In genomic region chr10:122678541-122679436, GRCm38 (mm10) we compare ENCODE assay signal across 8 mouse cellular contexts. TPM values are rescaled to one million over a fixed set of nuclear protein-coding genes. Genes with fewer than 3 reads are reported as not detected.
DNase-seq lines count a peak whose midpoint lies in the region; ATAC-seq lines count a peak whose summit lies in the region.

Gene Ppm1h, plus strand, starts transcription at chr10:122678762.

- WGBS in forebrain, embryonic 10.5 days, result under 1% methylated on average over 84 of the region's 94 CpGs
- under 1% methylated on average over 78 of the region's 94 CpGs for WGBS in heart, embryonic 14.5 days
- WGBS in liver, embryonic 12.5 days (ENCODE audit: insufficient replicate concordance), result under 1% methylated on average over 85 of the region's 94 CpGs

- no peak for ATAC-seq in erythroblast, adult 5-6 weeks (replicated peaks; ENCODE audit: low FRiP score, poor library complexity, severe bottlenecking)
- peak; percentile 83 for ATAC-seq in heart, embryonic 14.5 days (ENCODE audit: insufficient number of reproducible peaks, insufficient read depth, low FRiP score, low read depth)
- ATAC-seq in liver, embryonic 12.5 days, result peak; percentile 67

- peak within 1 kb of the TSS; percentile 78 for H3K9ac ChIP-seq in heart, embryonic 14.5 days (ENCODE audit: low read length)
- peak within 1 kb of the TSS; percentile 58 for H3K9ac ChIP-seq in liver, embryonic 12.5 days

- peak within 1 kb of the TSS; percentile 52 for H3K4me3 ChIP-seq in erythroblast, embryonic 14.5 days (replicated peaks)
- H3K4me3 ChIP-seq in forebrain, embryonic 10.5 days, result peak within 1 kb of the TSS; percentile 81
- peak within 1 kb of the TSS; percentile 70 to 92 for H3K4me3 ChIP-seq in heart, embryonic 14.5 days (ENCODE audit: control insufficient read depth in 1 of 2, insufficient read depth in 1 of 2, low read depth in 1 of 2, low read length in 2 of 2)
- H3K4me3 ChIP-seq in liver, embryonic 12.5 days, result peak within 1 kb of the TSS; percentile 63

- H3K4me2 ChIP-seq in heart, embryonic 14.5 days (ENCODE audit: low read length), result peak within 1 kb of the TSS; percentile 100
- H3K4me2 ChIP-seq in liver, embryonic 12.5 days, result peak within 1 kb of the TSS; percentile 75

- peak within 1 kb of the TSS; percentile 91 for H3K27ac ChIP-seq in forebrain, embryonic 10.5 days
- peak within 1 kb of the TSS; percentile 30 to 55; a peak in 2 of 4 replicates for H3K27ac ChIP-seq in heart, embryonic 14.5 days (replicated peaks in 1 of 2; ENCODE audit: control insufficient read depth in 1 of 2, insufficient read depth in 1 of 2, low read depth in 2 of 2, low read length in 2 of 2)
- no peak within 1 kb of the TSS for H3K27ac ChIP-seq in liver, embryonic 12.5 days

- peak; percentile 71 for DNase-seq in forebrain, embryonic 10.5 days (ENCODE audit: extremely low spot score, low spot score)
- peak; percentile 89 for DNase-seq in kidney, postnatal 10 days
- peak; percentile 83 for DNase-seq in naive thymus-derived CD4-positive, alpha-beta T cell, adult 2 months (ENCODE audit: low read depth)
- DNase-seq in splenic B cell, adult 2 months (ENCODE audit: low read depth, low spot score), result peak; percentile 35

- H3K9me3 ChIP-seq in erythroblast, embryonic 14.5 days (ENCODE audit: control insufficient read depth, low read length), result no peaks in the 10 kb centered on the region
- no peaks in the 10 kb centered on the region for H3K9me3 ChIP-seq in forebrain, embryonic 10.5 days
- no peaks in the 10 kb centered on the region for H3K9me3 ChIP-seq in heart, embryonic 14.5 days (ENCODE audit: control insufficient read depth, low read length)
- no peaks in the 10 kb centered on the region for H3K9me3 ChIP-seq in liver, embryonic 12.5 days (replicated peaks)

- no peaks in the 10 kb centered on the region for H3K4me1 ChIP-seq in erythroblast, embryonic 14.5 days (ENCODE audit: control insufficient read depth)
- peaks cover 29% of the 10 kb centered on the region for H3K4me1 ChIP-seq in forebrain, embryonic 10.5 days
- H3K4me1 ChIP-seq in heart, embryonic 14.5 days (ENCODE audit: control insufficient read depth in 2 of 2, insufficient read depth in 2 of 2, low read length in 2 of 2), result peaks cover 5 to 7% of the 10 kb centered on the region in 2 experiments; a peak in 3 of 4 replicates
- peaks cover 11% of the 10 kb centered on the region; the same call in 1 of the 2 replicates for H3K4me1 ChIP-seq in liver, embryonic 12.5 days

- H3K36me3 ChIP-seq in erythroblast, embryonic 14.5 days (ENCODE audit: control insufficient read depth), result no peaks in the 10 kb centered on the region
- no peaks in the 10 kb centered on the region for H3K36me3 ChIP-seq in forebrain, embryonic 10.5 days (replicated peaks)
- H3K36me3 ChIP-seq in heart, embryonic 14.5 days (ENCODE audit: control insufficient read depth, insufficient read depth, low read length), result no peaks in the 10 kb centered on the region
- H3K36me3 ChIP-seq in liver, embryonic 12.5 days, result no peaks in the 10 kb centered on the region
- H3K36me3 ChIP-seq in splenic B cell, adult 2 months (ENCODE audit: control insufficient read depth, insufficient read depth, low read length, poor library complexity, severe bottlenecking), result no peaks in the 10 kb centered on the region

- H3K27me3 ChIP-seq in erythroblast, embryonic 14.5 days (ENCODE audit: control insufficient read depth), result peaks cover 43% of the 10 kb centered on the region
- peaks cover 49% of the 10 kb centered on the region for H3K27me3 ChIP-seq in forebrain, embryonic 10.5 days (ENCODE audit: poor library complexity, severe bottlenecking)
- H3K27me3 ChIP-seq in heart, embryonic 14.5 days (ENCODE audit: control insufficient read depth, insufficient read depth, low read length), result no peaks in the 10 kb centered on the region
- peaks cover 53% of the 10 kb centered on the region for H3K27me3 ChIP-seq in liver, embryonic 12.5 days (replicated peaks)
- H3K27me3 ChIP-seq in splenic B cell, adult 2 months (ENCODE audit: control insufficient read depth, insufficient read depth, low read length, poor library complexity, severe bottlenecking), result no peaks in the 10 kb centered on the region

RNA-seq across cellular contexts. Expression of gene Ppm1h, which starts in this region (rescaled TPM):
- 0.09 TPM in 1 of 2 replicates, not detected in the other for polyA plus RNA-seq in erythroblast, embryonic 14.5 days (2012)
- 6.5 and 11.7 TPM in 2 replicates for total RNA-seq in erythroblast, adult 5-6 weeks (2015; ENCODE audit: low replicate concordance)
- 5.0 and 11.7 TPM in 2 replicates for total RNA-seq in erythroblast, adult 5-6 weeks (2017; ENCODE audit: low replicate concordance)
- polyA plus RNA-seq in forebrain, embryonic 10.5 days (2016; fragmentation: Nextera tagmentation; extraction: Ambion mirVana), result 2.7 and 3.7 TPM in 2 replicates
- polyA plus RNA-seq in heart, embryonic 14.5 days (2014; fragmentation: Nextera tagmentation; extraction: Ambion mirVana), result 4.9 and 5.3 TPM in 2 replicates
- polyA plus RNA-seq in liver, embryonic 12.5 days (2016; fragmentation: Nextera tagmentation; extraction: Ambion mirVana), result 1.6 TPM in 2 replicates

Comparison
In these comparisons a context has a peak if more than half of its experiments do, and no peak if none do; other contexts are left out.
1. DNase-seq: peak in every context shown above with its lines; median percentile 89 in kidney, postnatal 10 days; 83 in naive thymus-derived CD4-positive, alpha-beta T cell, adult 2 months; 71 in forebrain, embryonic 10.5 days; 35 in splenic B cell, adult 2 months.